Mouse (Mus musculus) heart, adult 2 months (tissue): ENCODE results near the gene Asxl2.

Experiments
- CTCF ChIP-seq: fragments of 200-600 bp; IDR thresholded peaks from 2 replicates; pipeline ENCODE4 v1.8.1; 2022; ENCODE audit warnings: antibody characterized with exemption, mild to moderate bottlenecking, moderate library complexity
- POLR2A ChIP-seq: fragments of 200-500 bp; IDR thresholded peaks from 2 replicates; pipeline ENCODE4 v1.6.1; 2011; ENCODE audit warnings: mild to moderate bottlenecking, low read depth, low read length, control low read depth; ENCODE audit not compliant: insufficient read depth

- TF ChIP-seq POLR2A (no peak), CTCF (no peak)
These were observed 2.5 kb upstream of the Asxl2 start for GRCm38 (mm10) chr12:3424179-3424578.
